Mouse (Mus musculus): ENCODE measurements around the gene Gm10718. TPM values are rescaled to one million over a fixed set of nuclear protein-coding genes. Genes with fewer than 3 reads are reported as not detected.
A peak's percentile ranks its signal among the peaks of the same experiment; 100 is the strongest.
"Not testable (repeated sequence)": the region's sequence is repeated elsewhere in the genome, so short reads cannot be mapped to it uniquely, and the experiment has no call there.

Gm10718 gene
- polyA plus RNA-seq, 1 experiment from 2014 or later: not detected

DNA sequence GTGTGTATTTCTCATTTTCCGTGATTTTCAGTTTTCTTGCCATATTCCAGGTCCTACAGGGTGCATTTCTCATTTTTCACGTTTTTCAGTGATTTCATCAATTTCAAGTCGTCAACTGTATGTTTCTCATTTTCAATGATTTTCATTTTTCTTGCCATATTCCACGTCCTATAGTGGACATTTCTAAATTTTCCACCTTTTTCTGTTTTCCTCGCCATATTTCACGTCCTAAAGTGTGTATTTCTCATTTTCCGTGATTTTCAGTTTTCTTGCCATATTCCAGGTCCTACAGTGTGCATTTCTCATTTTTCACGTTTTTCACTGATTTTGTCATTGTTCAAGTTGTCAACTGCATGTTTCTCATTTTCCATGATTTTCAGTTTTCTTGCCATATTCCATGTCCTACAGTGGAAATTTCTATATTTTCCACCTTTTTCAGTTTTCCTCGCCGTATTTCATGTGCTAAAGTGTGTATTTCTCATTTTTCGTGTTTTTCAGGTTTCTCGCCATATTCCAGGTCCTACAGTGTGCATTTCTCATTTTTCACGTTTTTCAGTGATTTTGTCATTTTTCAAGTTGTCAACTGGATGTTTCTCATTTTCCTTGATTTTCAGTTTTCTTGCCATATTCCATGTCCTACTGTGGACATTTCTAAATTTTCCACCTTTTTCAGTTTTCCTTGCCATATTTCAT is 885 bp upstream of the Gm10718 start:
- not testable (repeated sequence) for H3K36me3 ChIP-seq (ENCODE audit: control insufficient read depth, insufficient read depth, low read length); H3K9me3 ChIP-seq (replicated peaks; ENCODE audit: control insufficient read depth, low read length); H3K4me2 ChIP-seq (ENCODE audit: low read length); H3K27ac ChIP-seq (ENCODE audit: low read depth, low read length); H3K4me3 ChIP-seq (ENCODE audit: low read depth, low read length); H3K9ac ChIP-seq (ENCODE audit: low read length); H3K27me3 ChIP-seq (replicated peaks; ENCODE audit: control insufficient read depth, insufficient read depth, low read length); ATAC-seq; H3K4me1 ChIP-seq (ENCODE audit: control insufficient read depth, insufficient read depth, low read length)
- DNase-seq (ENCODE audit: low spot score): peak; percentile 0
- WGBS: 72% methylated on average over 9 of the region's 13 CpGs

DNA sequence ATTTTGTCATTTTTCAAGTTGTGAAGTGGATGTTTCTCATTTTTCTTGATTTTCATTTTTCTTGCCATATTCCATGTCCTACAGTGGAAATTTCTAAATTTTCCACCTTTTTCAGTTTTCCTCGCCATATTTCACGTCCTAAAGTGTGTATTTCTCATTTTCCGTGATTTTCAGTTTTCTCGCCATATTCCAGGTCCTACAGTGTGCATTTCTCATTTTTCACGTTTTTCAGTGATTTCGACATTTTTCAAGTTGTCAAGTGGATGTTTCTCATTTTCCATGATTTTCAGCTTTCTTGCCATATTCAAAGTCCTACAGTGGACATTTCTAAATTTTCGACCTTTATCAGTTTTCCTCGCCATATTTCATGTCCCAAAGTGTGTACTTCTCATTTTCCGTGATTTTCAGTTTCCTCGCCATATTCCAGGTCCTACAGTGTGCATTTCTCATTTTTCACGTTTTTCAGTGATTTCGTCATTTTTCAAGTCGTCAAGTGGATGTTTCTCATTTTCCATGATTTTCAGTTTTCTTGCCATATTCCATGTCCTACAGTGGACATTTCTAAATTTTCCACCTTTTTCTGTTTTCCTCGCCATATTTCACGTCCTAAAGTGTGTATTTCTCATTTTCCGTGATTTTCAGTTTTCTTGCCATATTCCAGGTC is 770 bp downstream of the Gm10718 start:
- H3K4me1 ChIP-seq (ENCODE audit: control insufficient read depth, insufficient read depth, low read length); H3K9me3 ChIP-seq (replicated peaks; ENCODE audit: control insufficient read depth, low read length); ATAC-seq; H3K27ac ChIP-seq (ENCODE audit: low read depth, low read length); H3K4me3 ChIP-seq (ENCODE audit: low read depth, low read length); DNase-seq (ENCODE audit: low spot score); H3K9ac ChIP-seq (ENCODE audit: low read length); H3K36me3 ChIP-seq (ENCODE audit: control insufficient read depth, insufficient read depth, low read length); H3K27me3 ChIP-seq (replicated peaks; ENCODE audit: control insufficient read depth, insufficient read depth, low read length); H3K4me2 ChIP-seq (ENCODE audit: low read length): not testable (repeated sequence)
- 67% methylated on average over 15 of the region's 16 CpGs for WGBS

DNA sequence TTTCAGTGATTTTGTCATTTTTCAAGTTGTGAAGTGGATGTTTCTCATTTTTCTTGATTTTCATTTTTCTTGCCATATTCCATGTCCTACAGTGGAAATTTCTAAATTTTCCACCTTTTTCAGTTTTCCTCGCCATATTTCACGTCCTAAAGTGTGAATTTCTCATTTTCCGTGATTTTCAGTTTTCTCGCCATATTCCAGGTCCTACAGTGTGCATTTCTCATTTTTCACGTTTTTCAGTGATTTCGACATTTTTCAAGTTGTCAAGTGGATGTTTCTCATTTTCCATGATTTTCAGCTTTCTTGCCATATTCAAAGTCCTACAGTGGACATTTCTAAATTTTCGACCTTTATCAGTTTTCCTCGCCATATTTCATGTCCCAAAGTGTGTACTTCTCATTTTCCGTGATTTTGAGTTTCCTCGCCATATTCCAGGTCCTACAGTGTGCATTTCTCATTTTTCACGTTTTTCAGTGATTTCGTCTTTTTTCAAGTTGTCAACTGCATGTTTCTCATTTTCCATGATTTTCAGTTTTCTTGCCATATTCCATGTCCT is 1.6 kb downstream of the Gm10718 start, which contains the start of gene Gm10717:
Gm10717 (plus strand) TSS at position 506 of the 556 bp plus-strand sequence.
- not testable (repeated sequence) for H3K27ac ChIP-seq (ENCODE audit: low read depth, low read length); ATAC-seq; H3K4me1 ChIP-seq (ENCODE audit: control insufficient read depth, insufficient read depth, low read length); H3K36me3 ChIP-seq (ENCODE audit: control insufficient read depth, insufficient read depth, low read length); H3K27me3 ChIP-seq (replicated peaks; ENCODE audit: control insufficient read depth, insufficient read depth, low read length); H3K9ac ChIP-seq (ENCODE audit: low read length); DNase-seq (ENCODE audit: low spot score); H3K4me3 ChIP-seq (ENCODE audit: low read depth, low read length); H3K4me2 ChIP-seq (ENCODE audit: low read length); H3K9me3 ChIP-seq (replicated peaks; ENCODE audit: control insufficient read depth, low read length)
- 73% methylated on average over 12 of the region's 12 CpGs for WGBS

DNA sequence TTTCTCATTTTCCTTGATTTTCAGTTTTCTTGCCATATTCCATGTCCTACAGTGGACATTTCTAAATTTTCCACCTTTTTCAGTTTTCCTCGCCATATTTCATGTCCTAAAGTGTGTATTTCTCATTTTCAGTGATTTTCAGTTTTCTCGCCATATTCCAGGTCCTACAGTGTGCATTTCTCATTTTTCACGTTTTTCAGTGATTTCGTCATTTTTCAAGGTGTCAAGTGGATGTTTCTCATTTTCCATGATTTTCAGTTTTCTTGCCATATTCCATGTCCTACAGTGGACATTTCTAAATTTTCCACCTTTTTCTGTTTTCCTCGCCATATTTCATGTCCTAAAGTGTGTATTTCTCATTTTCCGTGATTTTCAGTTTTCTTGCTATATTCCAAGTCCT is 2.3 kb downstream of the Gm10718 start:
- not testable (repeated sequence) for DNase-seq (ENCODE audit: low spot score); H3K9ac ChIP-seq (ENCODE audit: low read length); H3K4me2 ChIP-seq (ENCODE audit: low read length); H3K9me3 ChIP-seq (replicated peaks; ENCODE audit: control insufficient read depth, low read length); H3K27me3 ChIP-seq (replicated peaks; ENCODE audit: control insufficient read depth, insufficient read depth, low read length); H3K27ac ChIP-seq (ENCODE audit: low read depth, low read length); H3K36me3 ChIP-seq (ENCODE audit: control insufficient read depth, insufficient read depth, low read length); H3K4me3 ChIP-seq (ENCODE audit: low read depth, low read length); ATAC-seq; H3K4me1 ChIP-seq (ENCODE audit: control insufficient read depth, insufficient read depth, low read length)
- 62% methylated on average over 4 of the region's 6 CpGs for WGBS

DNA sequence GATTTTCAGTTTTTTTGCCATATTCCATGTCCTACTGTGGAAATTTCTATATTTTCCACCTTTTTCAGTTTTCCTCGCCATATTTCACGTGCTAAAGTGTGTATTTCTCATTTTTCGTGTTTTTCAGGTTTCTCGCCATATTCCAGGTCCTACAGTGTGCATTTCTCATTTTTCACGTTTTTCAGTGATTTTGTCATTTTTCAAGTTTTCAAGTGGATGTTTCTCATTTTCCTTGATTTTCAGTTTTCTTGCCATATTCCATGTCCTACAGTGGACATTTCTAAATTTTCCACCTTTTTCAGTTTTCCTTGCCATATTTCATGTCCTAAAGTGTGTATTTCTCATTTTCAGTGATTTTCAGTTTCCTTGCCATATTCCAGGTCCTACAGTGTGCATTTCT is 2.8 kb downstream of the Gm10718 start:
- not testable (repeated sequence) for H3K27ac ChIP-seq (ENCODE audit: low read depth, low read length); H3K9me3 ChIP-seq (replicated peaks; ENCODE audit: control insufficient read depth, low read length); H3K27me3 ChIP-seq (replicated peaks; ENCODE audit: control insufficient read depth, insufficient read depth, low read length); H3K4me3 ChIP-seq (ENCODE audit: low read depth, low read length); DNase-seq (ENCODE audit: low spot score); H3K36me3 ChIP-seq (ENCODE audit: control insufficient read depth, insufficient read depth, low read length); ATAC-seq; H3K4me2 ChIP-seq (ENCODE audit: low read length); H3K4me1 ChIP-seq (ENCODE audit: control insufficient read depth, insufficient read depth, low read length); H3K9ac ChIP-seq (ENCODE audit: low read length)
- WGBS: 77% methylated on average over 5 of the region's 5 CpGs

DNA sequence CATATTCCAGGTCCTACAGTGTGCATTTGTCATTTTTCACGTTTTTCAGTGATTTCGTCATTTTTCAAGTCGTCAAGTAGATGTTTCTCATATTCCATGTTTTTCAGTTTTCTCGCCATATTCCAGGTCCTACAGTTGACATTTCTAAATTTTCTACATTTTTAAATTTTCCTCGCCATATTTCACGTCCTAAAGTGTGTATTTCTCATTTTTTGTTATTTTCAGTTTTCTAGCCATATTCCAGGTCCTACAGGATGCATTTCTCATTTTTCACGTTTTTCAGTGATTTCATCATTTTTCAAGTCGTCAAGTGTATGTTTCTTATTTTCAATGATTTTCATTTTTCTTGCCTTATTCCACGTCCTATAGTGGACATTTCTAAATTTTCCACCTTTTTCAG is 3.4 kb downstream of the Gm10718 start:
- not testable (repeated sequence) for H3K36me3 ChIP-seq (ENCODE audit: control insufficient read depth, insufficient read depth, low read length); H3K4me3 ChIP-seq (ENCODE audit: low read depth, low read length); DNase-seq (ENCODE audit: low spot score); ATAC-seq; H3K27me3 ChIP-seq (replicated peaks; ENCODE audit: control insufficient read depth, insufficient read depth, low read length); H3K9ac ChIP-seq (ENCODE audit: low read length); H3K9me3 ChIP-seq (replicated peaks; ENCODE audit: control insufficient read depth, low read length); H3K27ac ChIP-seq (ENCODE audit: low read depth, low read length); H3K4me1 ChIP-seq (ENCODE audit: control insufficient read depth, insufficient read depth, low read length); H3K4me2 ChIP-seq (ENCODE audit: low read length)
- 66% methylated on average over 9 of the region's 9 CpGs for WGBS

DNA sequence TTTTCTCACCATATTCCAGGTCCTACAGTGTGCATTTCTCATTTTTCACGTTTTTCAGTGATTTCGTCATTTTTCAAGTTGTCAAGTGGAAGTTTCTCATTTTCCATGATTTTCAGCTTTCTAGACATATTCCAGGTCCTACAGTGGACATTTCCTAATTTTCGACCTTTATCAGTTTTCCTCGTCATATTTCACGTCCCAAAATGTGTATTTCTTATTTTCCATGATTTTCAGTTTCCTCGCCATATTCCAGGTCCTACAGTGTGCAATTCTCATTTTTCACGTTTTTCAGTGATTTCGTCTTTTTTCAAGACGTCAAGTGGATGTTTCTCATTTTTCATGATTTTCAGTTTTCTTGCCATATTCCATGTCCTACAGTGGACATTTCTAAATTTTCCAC is 3.9 kb downstream of the Gm10718 start:
- H3K4me3 ChIP-seq (ENCODE audit: low read depth, low read length); H3K9me3 ChIP-seq (replicated peaks; ENCODE audit: control insufficient read depth, low read length); ATAC-seq; H3K4me2 ChIP-seq (ENCODE audit: low read length); H3K9ac ChIP-seq (ENCODE audit: low read length); H3K36me3 ChIP-seq (ENCODE audit: control insufficient read depth, insufficient read depth, low read length); H3K27me3 ChIP-seq (replicated peaks; ENCODE audit: control insufficient read depth, insufficient read depth, low read length); H3K27ac ChIP-seq (ENCODE audit: low read depth, low read length); H3K4me1 ChIP-seq (ENCODE audit: control insufficient read depth, insufficient read depth, low read length): not testable (repeated sequence)
- peak; percentile 17 for DNase-seq (ENCODE audit: low spot score)
- 76% methylated on average over 9 of the region's 9 CpGs for WGBS

DNA sequence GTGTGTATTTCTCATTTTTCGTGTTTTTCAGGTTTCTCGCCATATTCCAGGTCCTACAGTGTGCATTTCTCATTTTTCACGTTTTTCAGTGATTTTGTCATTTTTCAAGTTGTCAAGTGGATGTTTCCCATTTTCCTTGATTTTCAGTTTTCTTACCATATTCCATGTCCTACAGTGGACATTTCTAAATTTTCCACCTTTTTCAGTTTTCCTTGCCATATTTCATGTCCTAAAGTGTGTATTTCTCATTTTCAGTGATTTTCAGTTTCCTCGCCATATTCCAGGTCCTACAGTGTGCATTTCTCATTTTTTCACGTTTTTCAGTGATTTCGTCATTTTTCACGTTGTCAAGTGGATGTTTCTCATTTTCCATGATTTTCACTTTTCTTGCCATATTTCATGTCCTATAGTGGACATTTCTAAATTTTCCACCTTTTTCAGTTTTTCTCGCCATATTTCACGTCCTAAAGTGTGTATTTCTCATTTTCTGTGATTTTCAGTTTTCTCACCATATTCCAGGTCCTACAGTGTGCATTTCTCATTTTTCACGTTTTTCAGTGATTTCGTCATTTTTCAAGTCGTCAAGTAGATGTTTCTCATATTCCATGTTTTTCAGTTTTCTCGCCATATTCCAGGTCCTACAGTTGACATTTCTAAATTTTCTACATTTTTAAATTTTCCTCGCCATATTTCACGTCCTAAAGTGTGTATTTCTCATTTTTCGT is 6.1 kb downstream of the Gm10718 start:
- not testable (repeated sequence) for H3K27me3 ChIP-seq (replicated peaks; ENCODE audit: control insufficient read depth, insufficient read depth, low read length); H3K9me3 ChIP-seq (replicated peaks; ENCODE audit: control insufficient read depth, low read length); H3K4me3 ChIP-seq (ENCODE audit: low read depth, low read length); H3K36me3 ChIP-seq (ENCODE audit: control insufficient read depth, insufficient read depth, low read length); H3K4me2 ChIP-seq (ENCODE audit: low read length); H3K27ac ChIP-seq (ENCODE audit: low read depth, low read length); H3K4me1 ChIP-seq (ENCODE audit: control insufficient read depth, insufficient read depth, low read length); DNase-seq (ENCODE audit: low spot score); H3K9ac ChIP-seq (ENCODE audit: low read length); ATAC-seq
- 67% methylated on average over 12 of the region's 16 CpGs for WGBS
